Mouse (Mus musculus): ENCODE measurements at regions not wholly inside any gene's neighbourhood (a gene's known extent, or its start where the extent isn't known, plus 50 kb on each side); places are given as distances from the start of the nearest gene placed in this dataset.

DNA sequence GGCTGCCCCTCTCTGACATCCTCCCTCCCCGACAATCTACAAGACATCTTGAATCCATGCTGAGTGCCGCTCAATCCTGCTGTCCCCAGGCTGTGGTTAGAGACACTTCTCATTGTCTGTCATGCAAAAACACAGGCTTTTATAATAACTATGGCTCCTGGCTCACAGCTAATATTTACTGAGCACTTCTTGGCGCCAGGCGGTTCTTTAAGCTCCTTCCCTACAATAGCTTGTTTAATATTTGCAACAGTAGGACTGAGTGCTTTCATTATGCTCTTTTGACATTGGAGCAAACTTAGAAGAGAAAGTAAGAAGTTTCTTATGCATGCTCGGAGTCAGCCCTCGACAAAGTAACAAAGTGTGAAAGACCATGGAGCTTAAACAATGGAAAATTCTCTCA, 151.6 kb upstream of the Irx6 start:
- Histone ChIP-seq H3K36me3 (ENCODE audit: control insufficient read depth, insufficient read depth, low read length) (no peaks in the 10 kb centered on the region), H3K4me1 (ENCODE audit: control insufficient read depth, insufficient read depth, insufficient read length, low read length) (no peaks in the 10 kb centered on the region), H3K4me3 (ENCODE audit: low read depth, low read length) (no peak overlapping the region), H3K27ac (ENCODE audit: insufficient read depth, low read depth, low read length) (no peak overlapping the region), H3K27me3 (ENCODE audit: control insufficient read depth, insufficient read depth, low read length) (no peaks in the 10 kb centered on the region)
- TF ChIP-seq POLR2A (IDR thresholded peaks at IDR 0.05; ENCODE audit: low read depth, low read length) (no peak), CTCF (IDR thresholded peaks at IDR 0.05; ENCODE audit: extremely low read depth, insufficient read length, insufficient replicate concordance, low read depth, low read length) (no peak)
- WGBS = 65% methylated on average over 6 of the region's 6 CpGs

DNA sequence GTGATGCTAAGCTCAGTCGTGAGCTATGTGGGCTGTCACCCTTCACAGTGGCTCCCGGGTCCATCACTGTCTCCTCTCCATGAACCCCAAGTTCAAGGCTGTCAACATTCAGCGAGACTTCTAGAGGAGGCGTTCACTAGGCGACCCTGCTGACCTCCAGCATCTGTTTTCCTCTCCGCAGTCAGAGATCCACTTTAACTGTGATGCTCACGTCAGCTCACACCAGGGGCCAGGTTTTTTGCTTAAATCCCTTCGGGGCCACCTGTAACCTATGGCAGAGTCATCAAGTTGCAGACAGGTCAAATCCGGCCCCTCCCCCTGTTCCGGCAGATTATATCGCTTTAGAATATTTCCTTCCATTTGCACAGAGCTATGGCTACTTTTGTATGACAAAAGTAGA, 144.3 kb upstream of the Irx6 start:
- H3K27ac ChIP-seq (ENCODE audit: insufficient read depth, low read depth, low read length) = no peak overlapping the region

DNA sequence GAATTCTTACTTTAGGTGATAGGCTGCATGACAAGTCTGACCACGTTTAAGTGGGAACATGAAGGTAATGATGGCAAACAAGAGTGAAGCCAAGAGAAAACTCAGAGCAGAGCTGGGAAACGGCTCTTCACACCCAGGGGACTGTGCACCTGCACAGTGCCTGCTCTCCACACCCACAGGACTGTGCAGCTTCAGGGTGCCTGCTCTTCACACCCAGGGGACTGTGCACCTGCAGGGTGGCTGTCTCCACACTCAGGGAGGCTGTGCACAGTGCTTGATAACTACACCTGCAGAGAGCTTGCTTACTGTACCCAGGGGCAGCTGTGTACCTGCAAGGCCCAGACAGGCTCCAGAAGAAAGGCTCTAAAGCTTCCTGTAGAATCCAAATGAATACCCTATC, 133.5 kb upstream of the Irx6 start:
- Histone ChIP-seq H3K36me3 (ENCODE audit: control insufficient read depth, insufficient read depth, low read length) (no peaks in the 10 kb centered on the region), H3K27ac (ENCODE audit: insufficient read depth, low read depth, low read length) (no peak overlapping the region), H3K4me3 (ENCODE audit: low read depth, low read length) (no peak overlapping the region), H3K4me1 (ENCODE audit: control insufficient read depth, insufficient read depth, insufficient read length, low read length) (no peaks in the 10 kb centered on the region), H3K27me3 (ENCODE audit: control insufficient read depth, insufficient read depth, low read length) (no peaks in the 10 kb centered on the region)
- TF ChIP-seq POLR2A (IDR thresholded peaks at IDR 0.05; ENCODE audit: low read depth, low read length) (no peak), CTCF (IDR thresholded peaks at IDR 0.05; ENCODE audit: extremely low read depth, insufficient read length, insufficient replicate concordance, low read depth, low read length) (no peak)
- WGBS = 18% methylated on average over 2 of the region's 2 CpGs

More for the DNA sequence above, 144.3 kb upstream of the Irx6 start:
- Histone ChIP-seq H3K4me1 (ENCODE audit: control insufficient read depth, insufficient read depth, insufficient read length, low read length) (no peaks in the 10 kb centered on the region), H3K36me3 (ENCODE audit: control insufficient read depth, insufficient read depth, low read length) (no peaks in the 10 kb centered on the region), H3K27me3 (ENCODE audit: control insufficient read depth, insufficient read depth, low read length) (no peaks in the 10 kb centered on the region), H3K4me3 (ENCODE audit: low read depth, low read length) (no peak overlapping the region)
- TF ChIP-seq CTCF (IDR thresholded peaks at IDR 0.05; ENCODE audit: extremely low read depth, insufficient read length, insufficient replicate concordance, low read depth, low read length) (no peak), POLR2A (IDR thresholded peaks at IDR 0.05; ENCODE audit: low read depth, low read length) (no peak)
- 75% methylated on average over 11 of the region's 11 CpGs for WGBS

DNA sequence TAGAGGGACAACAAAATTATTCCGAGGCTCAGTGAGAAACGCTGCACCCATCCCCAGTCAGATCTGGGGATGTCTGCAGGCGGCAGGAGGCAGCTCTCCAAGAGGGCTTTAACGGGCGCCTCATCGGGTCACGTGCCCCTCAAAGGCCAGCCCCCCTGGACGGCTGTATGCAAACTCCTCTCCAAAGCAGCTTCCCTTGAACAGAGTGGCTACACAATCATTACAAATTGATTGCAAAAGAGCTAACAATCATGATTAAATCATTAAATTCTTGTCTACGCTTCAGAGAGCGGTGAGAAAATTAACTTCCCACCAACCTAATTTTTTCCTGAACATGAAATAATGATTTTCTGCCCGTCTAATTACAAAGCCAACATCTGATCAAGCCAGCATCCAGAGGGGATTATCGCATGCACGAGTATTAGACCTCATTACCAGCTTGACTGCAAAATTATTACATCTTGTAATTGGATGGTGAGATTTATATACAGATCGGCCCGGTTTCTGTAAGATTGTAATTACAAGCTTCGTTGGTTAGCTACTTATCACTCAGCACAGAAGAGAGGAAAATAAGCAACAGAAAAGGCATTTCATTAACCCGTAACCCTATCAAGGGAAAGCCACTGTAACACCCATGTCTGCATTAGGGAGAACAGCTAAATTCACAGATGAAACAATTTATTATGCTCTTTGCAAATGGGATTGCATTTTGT, 128.6 kb upstream of the Irx6 start:
- Histone ChIP-seq H3K4me1 (ENCODE audit: control insufficient read depth, insufficient read depth, insufficient read length, low read length) (no peaks in the 10 kb centered on the region), H3K27me3 (ENCODE audit: control insufficient read depth, insufficient read depth, low read length) (no peaks in the 10 kb centered on the region), H3K27ac (ENCODE audit: insufficient read depth, low read depth, low read length) (no peak overlapping the region), H3K4me3 (ENCODE audit: low read depth, low read length) (no peak overlapping the region), H3K36me3 (ENCODE audit: control insufficient read depth, insufficient read depth, low read length) (no peaks in the 10 kb centered on the region)
- no peak for TF ChIP-seq POLR2A (IDR thresholded peaks at IDR 0.05; ENCODE audit: low read depth, low read length)
- no peak for TF ChIP-seq CTCF (IDR thresholded peaks at IDR 0.05; ENCODE audit: extremely low read depth, insufficient read length, insufficient replicate concordance, low read depth, low read length)
- WGBS = 56% methylated on average over 17 of the region's 17 CpGs

DNA sequence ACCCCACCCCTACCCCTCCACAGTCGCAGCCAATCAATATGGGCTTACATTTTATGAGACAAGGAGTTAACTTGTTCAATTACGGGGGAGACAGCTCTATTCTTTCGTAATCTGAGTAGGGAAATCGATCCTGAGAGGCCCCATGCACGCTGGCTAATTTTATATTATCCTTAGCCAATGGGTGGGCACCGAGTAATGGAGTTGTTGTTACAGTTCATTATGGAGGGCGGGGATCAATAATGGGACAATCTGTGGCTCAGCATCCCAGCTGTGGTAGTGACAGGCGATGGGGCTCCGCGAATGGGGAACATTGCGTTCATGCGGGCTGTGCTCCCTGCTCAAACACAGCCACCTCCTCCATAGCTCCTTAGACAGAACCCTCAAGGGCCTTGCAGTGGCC, 118.9 kb upstream of the Irx6 start:
- TF ChIP-seq CTCF (IDR thresholded peaks at IDR 0.05; ENCODE audit: extremely low read depth, insufficient read length, insufficient replicate concordance, low read depth, low read length) = no peak
- no peak for TF ChIP-seq POLR2A (IDR thresholded peaks at IDR 0.05; ENCODE audit: low read depth, low read length)
- no peaks in the 10 kb centered on the region for H3K4me1 ChIP-seq (ENCODE audit: control insufficient read depth, insufficient read depth, insufficient read length, low read length)
- H3K36me3 ChIP-seq (ENCODE audit: control insufficient read depth, insufficient read depth, low read length) = no peaks in the 10 kb centered on the region
- H3K27ac ChIP-seq (ENCODE audit: insufficient read depth, low read depth, low read length) = no peak overlapping the region
- WGBS = 79% methylated on average over 12 of the region's 12 CpGs
- no peak overlapping the region for H3K4me3 ChIP-seq (ENCODE audit: low read depth, low read length)
- H3K27me3 ChIP-seq (ENCODE audit: control insufficient read depth, insufficient read depth, low read length) = no peaks in the 10 kb centered on the region

DNA sequence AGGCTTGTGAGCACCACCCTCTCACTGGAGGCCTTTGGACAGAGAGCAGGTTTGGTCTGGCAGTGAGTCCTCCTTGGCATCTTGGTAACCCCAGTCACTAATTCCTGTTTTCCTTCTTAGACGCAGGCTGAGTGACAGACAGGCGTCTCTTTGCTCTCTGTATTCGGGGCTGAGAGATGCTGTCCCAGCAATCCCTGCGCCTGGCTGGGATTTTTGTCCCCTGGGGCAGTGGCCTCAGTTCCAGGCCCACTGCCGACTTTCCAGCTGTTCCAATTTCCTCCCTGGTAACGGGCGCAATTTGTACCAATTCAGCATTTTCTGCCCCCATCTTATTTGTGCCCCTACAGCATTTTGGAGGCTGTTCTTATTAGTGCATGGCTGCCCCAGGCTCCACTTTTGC, 118.5 kb upstream of the Irx6 start:
- H3K36me3 ChIP-seq (ENCODE audit: control insufficient read depth, insufficient read depth, low read length) = no peaks in the 10 kb centered on the region
- no peak overlapping the region for H3K27ac ChIP-seq (ENCODE audit: insufficient read depth, low read depth, low read length)
- TF ChIP-seq POLR2A (IDR thresholded peaks at IDR 0.05; ENCODE audit: low read depth, low read length) = no peak
- TF ChIP-seq CTCF (IDR thresholded peaks at IDR 0.05; ENCODE audit: extremely low read depth, insufficient read length, insufficient replicate concordance, low read depth, low read length) = no peak
- H3K4me3 ChIP-seq (ENCODE audit: low read depth, low read length) = no peak overlapping the region
- 79% methylated on average over 7 of the region's 7 CpGs for WGBS
- H3K4me1 ChIP-seq (ENCODE audit: control insufficient read depth, insufficient read depth, insufficient read length, low read length) = no peaks in the 10 kb centered on the region
- H3K27me3 ChIP-seq (ENCODE audit: control insufficient read depth, insufficient read depth, low read length) = no peaks in the 10 kb centered on the region

DNA sequence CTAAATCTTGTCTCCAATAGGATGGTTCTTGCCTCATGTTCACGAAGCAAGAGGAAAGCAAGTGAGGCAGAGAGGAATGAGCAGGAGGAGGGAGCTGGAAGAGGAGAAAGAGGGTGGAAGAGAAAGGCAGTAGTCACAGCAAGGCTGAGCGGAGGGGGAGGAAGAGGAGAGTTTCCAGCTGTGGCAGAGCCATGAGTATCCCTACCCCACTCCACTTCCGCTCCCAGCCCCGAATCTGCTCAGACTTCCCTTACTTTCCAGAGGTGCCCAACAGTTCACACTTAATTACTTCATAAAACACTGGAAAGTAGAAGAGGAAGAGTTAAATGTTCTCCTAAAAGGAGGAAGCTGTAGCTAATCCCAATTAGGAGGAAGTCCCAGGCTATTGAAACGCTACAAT, 111.6 kb upstream of the Irx6 start:
- H3K4me3 ChIP-seq (ENCODE audit: low read depth, low read length) = no peak overlapping the region
- H3K4me1 ChIP-seq (ENCODE audit: control insufficient read depth, insufficient read depth, insufficient read length, low read length) = no peaks in the 10 kb centered on the region
- no peaks in the 10 kb centered on the region for H3K36me3 ChIP-seq (ENCODE audit: control insufficient read depth, insufficient read depth, low read length)
- TF ChIP-seq POLR2A (IDR thresholded peaks at IDR 0.05; ENCODE audit: low read depth, low read length) (no peak), CTCF (IDR thresholded peaks at IDR 0.05; ENCODE audit: extremely low read depth, insufficient read length, insufficient replicate concordance, low read depth, low read length) (no peak)
- H3K27me3 ChIP-seq (ENCODE audit: control insufficient read depth, insufficient read depth, low read length) = no peaks in the 10 kb centered on the region
- no peak overlapping the region for H3K27ac ChIP-seq (ENCODE audit: insufficient read depth, low read depth, low read length)
- WGBS = 70% methylated on average over 5 of the region's 5 CpGs
